Mouse (Mus musculus): Measurements from ENCODE around the gene Itsn2. TPM values are rescaled to one million over a fixed set of nuclear protein-coding genes. Genes with fewer than 3 reads are reported as not detected.

Itsn2 gene
- polyA plus RNA-seq, 1 experiment = 42.4 TPM

- H3K4me3 ChIP-seq (ENCODE audit: insufficient read depth, low read length) = peak overlapping the region; percentile 59
These were observed 910 bp downstream of the Itsn2 start for GRCm38 (mm10) chr12:4593166-4593929.

DNA sequence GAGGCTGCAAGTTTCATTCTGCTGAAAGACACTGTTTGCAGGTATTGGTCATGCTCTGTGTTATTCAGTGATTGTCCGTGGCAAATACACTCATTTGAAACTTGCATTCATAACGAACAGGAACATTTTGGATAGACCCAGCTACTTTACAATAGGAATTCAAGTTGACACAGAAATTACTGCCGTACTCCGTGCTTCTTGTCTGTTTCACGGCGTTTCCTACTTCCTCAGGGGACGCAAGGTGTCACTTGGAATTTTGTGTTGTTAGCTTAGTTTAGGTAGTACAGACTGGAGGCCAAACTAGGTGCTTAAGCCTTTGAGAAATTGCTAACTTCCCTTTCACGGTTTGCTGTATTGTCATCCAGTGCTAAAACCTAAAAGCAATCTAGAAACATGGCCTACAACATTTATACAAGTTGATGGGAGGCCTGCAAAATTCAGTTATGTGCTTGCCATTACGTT is 1.5 kb downstream of the Itsn2 start:
- H3K4me1 ChIP-seq (ENCODE audit: control insufficient read depth, insufficient read depth, low read length) = peaks cover 9% of the 10 kb centered on the region
- no peak overlapping the region for H3K27ac ChIP-seq (ENCODE audit: insufficient read depth, low read length)
- H3K4me3 ChIP-seq (ENCODE audit: insufficient read depth, low read length) = peak overlapping the region; percentile 59
- no peak for TF ChIP-seq POLR2A (IDR thresholded peaks at IDR 0.05; ENCODE audit: extremely low read depth, insufficient read depth, low read length)
- TF ChIP-seq CTCF (IDR thresholded peaks at IDR 0.05; ENCODE audit: extremely low read depth, insufficient read depth, low read length) = no peak

More at GRCm38 (mm10) chr12:4593166-4593929, 910 bp downstream of the Itsn2 start:
- TF ChIP-seq CTCF (IDR thresholded peaks at IDR 0.05; ENCODE audit: extremely low read depth, insufficient read depth, low read length) (no peak), POLR2A (IDR thresholded peaks at IDR 0.05; ENCODE audit: extremely low read depth, insufficient read depth, low read length) (no peak)
- peak overlapping the region; percentile 91 for H3K27ac ChIP-seq (ENCODE audit: insufficient read depth, low read length)
- H3K4me1 ChIP-seq (ENCODE audit: control insufficient read depth, insufficient read depth, low read length) = peaks cover 9% of the 10 kb centered on the region

DNA sequence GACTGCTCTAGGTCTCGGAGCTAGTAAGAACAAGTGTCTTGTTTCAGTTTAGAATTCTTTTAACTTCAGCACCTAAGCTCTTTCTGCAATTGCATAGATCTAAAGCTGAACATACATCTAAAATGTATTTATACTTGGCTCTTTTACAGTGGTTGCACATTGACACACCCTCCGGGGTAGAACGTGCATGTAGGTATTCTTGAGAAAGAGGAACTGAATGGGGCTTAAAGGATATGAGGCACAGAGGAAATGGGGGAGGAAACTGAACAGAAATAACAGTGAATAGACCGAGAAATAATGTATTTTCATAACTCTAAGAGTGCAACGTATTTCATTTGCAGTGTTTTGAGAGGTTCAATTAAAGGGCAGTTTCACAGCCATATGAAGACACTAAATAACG is 2.6 kb downstream of the Itsn2 start:
- Histone ChIP-seq H3K4me3 (ENCODE audit: insufficient read depth, low read length) (no peak overlapping the region), H3K27ac (ENCODE audit: insufficient read depth, low read length) (no peak overlapping the region), H3K4me1 (ENCODE audit: control insufficient read depth, insufficient read depth, low read length) (peaks cover 9% of the 10 kb centered on the region)
- TF ChIP-seq CTCF (IDR thresholded peaks at IDR 0.05; ENCODE audit: extremely low read depth, insufficient read depth, low read length) = no peak
- no peak for TF ChIP-seq POLR2A (IDR thresholded peaks at IDR 0.05; ENCODE audit: extremely low read depth, insufficient read depth, low read length)

- peaks cover 9% of the 10 kb centered on the region for H3K4me1 ChIP-seq (ENCODE audit: control insufficient read depth, insufficient read depth, low read length)
- H3K4me3 ChIP-seq (ENCODE audit: insufficient read depth, low read length) = no peak overlapping the region
- TF ChIP-seq CTCF (IDR thresholded peaks at IDR 0.05; ENCODE audit: extremely low read depth, insufficient read depth, low read length) (no peak), POLR2A (IDR thresholded peaks at IDR 0.05; ENCODE audit: extremely low read depth, insufficient read depth, low read length) (no peak)
- no peak overlapping the region for H3K27ac ChIP-seq (ENCODE audit: insufficient read depth, low read length)
These were observed 6.4 kb downstream of the Itsn2 start for GRCm38 (mm10) chr12:4598666-4599428.

GRCm38 (mm10) chr12:4599713-4600112 is 7.3 kb downstream of the Itsn2 start:
- Histone ChIP-seq H3K27ac (ENCODE audit: insufficient read depth, low read length) (no peak overlapping the region), H3K4me3 (ENCODE audit: insufficient read depth, low read length) (no peak overlapping the region), H3K4me1 (ENCODE audit: control insufficient read depth, insufficient read depth, low read length) (peaks cover 7% of the 10 kb centered on the region)
- TF ChIP-seq POLR2A (IDR thresholded peaks at IDR 0.05; ENCODE audit: extremely low read depth, insufficient read depth, low read length) (no peak), CTCF (IDR thresholded peaks at IDR 0.05; ENCODE audit: extremely low read depth, insufficient read depth, low read length) (no peak)

DNA sequence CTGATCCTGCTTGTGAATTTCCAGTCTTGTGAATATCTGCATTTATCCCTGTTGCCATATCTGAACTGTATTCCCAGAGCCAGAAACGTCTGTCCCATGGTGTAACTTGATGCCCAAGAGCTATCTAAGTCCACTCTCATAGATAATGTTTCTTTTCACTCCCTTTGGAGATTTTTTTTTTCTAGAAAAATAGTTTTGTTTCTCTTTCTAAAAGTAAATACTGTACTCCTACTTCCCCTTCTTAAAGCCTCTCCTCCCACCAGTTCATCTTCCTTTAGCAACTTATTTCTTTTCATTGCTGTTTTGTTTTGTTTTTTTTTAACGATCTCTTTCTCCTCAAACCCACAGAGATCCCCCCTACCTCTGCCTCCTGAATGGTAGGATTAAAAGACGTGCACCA is 14.2 kb downstream of the Itsn2 start:
- Histone ChIP-seq H3K4me3 (ENCODE audit: insufficient read depth, low read length) (no peak overlapping the region), H3K4me1 (ENCODE audit: control insufficient read depth, insufficient read depth, low read length) (no peaks in the 10 kb centered on the region; the same call in 1 of the 2 replicates), H3K27ac (ENCODE audit: insufficient read depth, low read length) (no peak overlapping the region)
- TF ChIP-seq POLR2A (IDR thresholded peaks at IDR 0.05; ENCODE audit: extremely low read depth, insufficient read depth, low read length) (no peak), CTCF (IDR thresholded peaks at IDR 0.05; ENCODE audit: extremely low read depth, insufficient read depth, low read length) (no peak)

GRCm38 (mm10) chr12:4614722-4615121 is 22.3 kb downstream of the Itsn2 start:
- H3K4me1 ChIP-seq (ENCODE audit: control insufficient read depth, insufficient read depth, low read length) = peaks cover 3% of the 10 kb centered on the region; the same call in 1 of the 2 replicates
- no peak overlapping the region for H3K4me3 ChIP-seq (ENCODE audit: insufficient read depth, low read length)
- no peak overlapping the region for H3K27ac ChIP-seq (ENCODE audit: insufficient read depth, low read length)
- TF ChIP-seq CTCF (IDR thresholded peaks at IDR 0.05; ENCODE audit: extremely low read depth, insufficient read depth, low read length) (no peak), POLR2A (IDR thresholded peaks at IDR 0.05; ENCODE audit: extremely low read depth, insufficient read depth, low read length) (no peak)

GRCm38 (mm10) chr12:4624201-4624600 is 31.8 kb downstream of the Itsn2 start:
- H3K4me3 ChIP-seq (ENCODE audit: insufficient read depth, low read length) = no peak overlapping the region
- TF ChIP-seq POLR2A (IDR thresholded peaks at IDR 0.05; ENCODE audit: extremely low read depth, insufficient read depth, low read length) (no peak), CTCF (IDR thresholded peaks at IDR 0.05; ENCODE audit: extremely low read depth, insufficient read depth, low read length) (no peak)
- no peaks in the 10 kb centered on the region for H3K4me1 ChIP-seq (ENCODE audit: control insufficient read depth, insufficient read depth, low read length)
- H3K27ac ChIP-seq (ENCODE audit: insufficient read depth, low read length) = no peak overlapping the region

- no peak for TF ChIP-seq CTCF (IDR thresholded peaks at IDR 0.05; ENCODE audit: extremely low read depth, insufficient read depth, low read length)
- no peak for TF ChIP-seq POLR2A (IDR thresholded peaks at IDR 0.05; ENCODE audit: extremely low read depth, insufficient read depth, low read length)
- H3K27ac ChIP-seq (ENCODE audit: insufficient read depth, low read length) = no peak overlapping the region
- H3K4me1 ChIP-seq (ENCODE audit: control insufficient read depth, insufficient read depth, low read length) = no peaks in the 10 kb centered on the region
- H3K4me3 ChIP-seq (ENCODE audit: insufficient read depth, low read length) = no peak overlapping the region
These were observed 40.5 kb downstream of the Itsn2 start for GRCm38 (mm10) chr12:4632957-4633356.
